Mouse (Mus musculus) ovary, postnatal 36 days (tissue): ENCODE measurements around the gene Tsfm.

ENCODE experiments used
- DNase-seq: peaks from one replicate; pipeline ENCODE4 v3.0.0; 2022; ENCODE audit warnings: low spot score, mixed read lengths

Gene Tsfm

DNA sequence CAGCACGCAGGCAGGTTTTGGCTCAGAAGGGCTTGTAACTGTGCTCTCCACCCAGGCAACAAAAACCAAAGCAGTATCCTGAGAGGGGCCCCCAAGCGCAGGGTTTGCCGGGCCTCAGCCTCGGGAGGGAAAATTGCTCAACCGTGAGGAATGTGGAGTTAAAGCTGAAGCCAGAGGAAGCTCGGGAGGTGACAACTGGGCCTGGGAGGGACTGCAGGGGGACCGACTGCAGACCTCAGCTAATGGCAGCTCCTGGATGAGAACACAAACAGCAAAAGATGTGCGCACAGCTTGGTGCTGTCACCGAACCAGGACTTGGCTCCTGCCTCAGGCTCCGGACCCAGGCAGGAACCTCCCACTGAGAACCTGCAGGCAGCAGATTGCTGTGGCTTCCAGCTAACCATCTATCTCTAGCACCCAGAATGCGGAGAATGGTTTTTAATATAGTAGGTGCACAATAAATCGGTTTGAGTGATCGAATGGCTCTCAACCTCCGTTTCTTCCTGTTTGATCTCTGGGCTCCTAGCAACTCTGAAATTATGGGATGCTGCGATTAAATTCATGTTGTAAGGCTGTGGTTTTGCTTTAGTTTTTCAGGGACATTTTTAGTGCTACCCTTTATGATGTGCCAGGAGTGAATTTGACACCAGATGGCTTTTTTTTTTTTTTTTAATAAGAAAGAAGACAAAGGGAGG, 68.2 kb downstream of the Tsfm start:
- peak; percentile 48 for DNase-seq

DNA sequence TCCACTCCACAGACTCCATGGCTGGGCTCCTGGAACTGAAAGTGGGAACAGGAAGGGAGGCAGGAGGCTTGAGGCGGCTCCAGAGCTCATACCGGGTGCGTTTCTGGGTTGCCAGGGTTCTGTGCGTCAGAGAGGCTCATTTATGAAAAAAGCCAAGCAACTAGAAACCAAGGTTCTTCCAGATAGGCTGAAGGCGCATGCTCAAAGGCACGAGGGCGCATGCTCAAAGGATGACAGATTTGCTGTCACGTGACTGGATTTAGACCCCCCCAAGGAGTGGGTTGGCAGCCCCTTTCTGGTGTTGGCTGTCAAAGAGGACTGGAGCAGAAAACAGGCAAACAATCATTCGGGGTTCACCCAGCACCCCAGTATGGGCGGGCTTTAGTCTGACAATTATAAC, 68.9 kb downstream of the Tsfm start:
- DNase-seq: peak; percentile 43
